Mouse (Mus musculus): Measurements from ENCODE around the gene Ctsll3. TPM values are rescaled to one million over a fixed set of nuclear protein-coding genes. Genes with fewer than 3 reads are reported as not detected.

Ctsll3 gene
- not detected for polyA plus RNA-seq (2014; fragmentation: Illumina TruSeq; extraction: RNeasy Lipid Tissue Mini Kit (QIAGEN cat#74804); ENCODE audit: insufficient read depth, low read depth, low replicate concordance)

GRCm38 (mm10) chr13:60802749-60803148 is at the start of gene Ctsll3:
Gene Ctsll3, minus strand, starts transcription at chr13:60802849.

GRCm38 (mm10) chr13:60786264-60786663 is 16.4 kb downstream of the Ctsll3 start, which contains the start of gene BC051665:
Gene BC051665, minus strand, starts transcription at chr13:60786364.

Other genes with a start within 250 kb of the Ctsll3 start
- gene Dapk1, start 200.9 kb downstream of the Ctsll3 start, polyA plus RNA-seq (2014; fragmentation: Illumina TruSeq; extraction: RNeasy Lipid Tissue Mini Kit (QIAGEN cat#74804); ENCODE audit: insufficient read depth, low read depth, low replicate concordance), result 25.0 TPM
- gene BC051665, start 16.5 kb downstream of the Ctsll3 start, polyA plus RNA-seq (2014; fragmentation: Illumina TruSeq; extraction: RNeasy Lipid Tissue Mini Kit (QIAGEN cat#74804); ENCODE audit: insufficient read depth, low read depth, low replicate concordance), result not detected
- 0.82 TPM for gene 4930486L24Rik, start 61.6 kb upstream of the Ctsll3 start, polyA plus RNA-seq (2014; fragmentation: Illumina TruSeq; extraction: RNeasy Lipid Tissue Mini Kit (QIAGEN cat#74804); ENCODE audit: insufficient read depth, low read depth, low replicate concordance)
- 3.8 TPM for gene Gm49392, start 94.0 kb upstream of the Ctsll3 start, polyA plus RNA-seq (2014; fragmentation: Illumina TruSeq; extraction: RNeasy Lipid Tissue Mini Kit (QIAGEN cat#74804); ENCODE audit: insufficient read depth, low read depth, low replicate concordance)
- gene Ctla2b, start 94.6 kb upstream of the Ctsll3 start, polyA plus RNA-seq (2014; fragmentation: Illumina TruSeq; extraction: RNeasy Lipid Tissue Mini Kit (QIAGEN cat#74804); ENCODE audit: insufficient read depth, low read depth, low replicate concordance), result 30.0 TPM
- gene Tpbpb, start 102.0 kb upstream of the Ctsll3 start, polyA plus RNA-seq (2014; fragmentation: Illumina TruSeq; extraction: RNeasy Lipid Tissue Mini Kit (QIAGEN cat#74804); ENCODE audit: insufficient read depth, low read depth, low replicate concordance), result not detected
- gene Gm49393, start 132.7 kb upstream of the Ctsll3 start, polyA plus RNA-seq (2014; fragmentation: Illumina TruSeq; extraction: RNeasy Lipid Tissue Mini Kit (QIAGEN cat#74804); ENCODE audit: insufficient read depth, low read depth, low replicate concordance), result not detected
- gene Gm49391, start 133.7 kb upstream of the Ctsll3 start, polyA plus RNA-seq (2014; fragmentation: Illumina TruSeq; extraction: RNeasy Lipid Tissue Mini Kit (QIAGEN cat#74804); ENCODE audit: insufficient read depth, low read depth, low replicate concordance), result 27.7 TPM
- gene Ctla2a, start 133.8 kb upstream of the Ctsll3 start, polyA plus RNA-seq (2014; fragmentation: Illumina TruSeq; extraction: RNeasy Lipid Tissue Mini Kit (QIAGEN cat#74804); ENCODE audit: insufficient read depth, low read depth, low replicate concordance), result 546 TPM
- not detected for gene Tpbpa, start 139.1 kb upstream of the Ctsll3 start, polyA plus RNA-seq (2014; fragmentation: Illumina TruSeq; extraction: RNeasy Lipid Tissue Mini Kit (QIAGEN cat#74804); ENCODE audit: insufficient read depth, low read depth, low replicate concordance)
- not detected for gene Ctsj, start 203.1 kb upstream of the Ctsll3 start, polyA plus RNA-seq (2014; fragmentation: Illumina TruSeq; extraction: RNeasy Lipid Tissue Mini Kit (QIAGEN cat#74804); ENCODE audit: insufficient read depth, low read depth, low replicate concordance)
- gene Ctsq, start 237.8 kb upstream of the Ctsll3 start, polyA plus RNA-seq (2014; fragmentation: Illumina TruSeq; extraction: RNeasy Lipid Tissue Mini Kit (QIAGEN cat#74804); ENCODE audit: insufficient read depth, low read depth, low replicate concordance), result not detected

Data from lung, adult 10 weeks (tissue).